Mouse (Mus musculus) thymus, adult 18-20 months (tissue): ENCODE measurements around the gene Sqor.

Experiments
- DNase-seq, 2 experiments: peaks; one replicate each; pipeline ENCODE4 v3.0.0; 2022; ENCODE audit warnings: mixed read lengths in 2 of 2

Sqor gene

GRCm38 (mm10) chr2:122786167-122786566 lies 21.1 kb downstream of the Sqor start:
- DNase-seq: no peak

GRCm38 (mm10) chr2:122789311-122789710 lies 24.3 kb downstream of the Sqor start:
- DNase-seq: peak in 1 of 2 experiments; percentile 42

- DNase-seq: no peak
These were observed 24.7 kb downstream of the Sqor start for GRCm38 (mm10) chr2:122789730-122790129.

DNA sequence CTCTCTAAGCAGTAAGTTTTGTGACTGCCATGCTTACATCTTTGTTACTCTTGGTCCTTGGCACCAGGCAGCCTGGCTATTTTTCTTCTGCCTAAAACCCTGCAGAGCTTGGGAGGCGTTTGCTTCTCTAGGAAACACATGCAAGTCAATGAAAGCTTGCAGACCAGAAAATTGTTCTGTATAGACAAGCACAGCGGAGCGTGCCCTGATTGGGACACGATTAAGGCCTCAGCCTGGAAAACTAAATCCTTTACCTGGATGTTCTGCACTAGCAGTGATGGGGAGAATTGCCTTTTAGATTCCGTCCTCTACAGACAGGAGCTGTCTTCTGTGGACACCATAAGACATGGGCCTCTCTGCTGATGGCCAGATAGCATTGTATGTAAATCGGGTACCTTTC lies 39.4 kb downstream of the Sqor start:
- no peak for DNase-seq

DNA sequence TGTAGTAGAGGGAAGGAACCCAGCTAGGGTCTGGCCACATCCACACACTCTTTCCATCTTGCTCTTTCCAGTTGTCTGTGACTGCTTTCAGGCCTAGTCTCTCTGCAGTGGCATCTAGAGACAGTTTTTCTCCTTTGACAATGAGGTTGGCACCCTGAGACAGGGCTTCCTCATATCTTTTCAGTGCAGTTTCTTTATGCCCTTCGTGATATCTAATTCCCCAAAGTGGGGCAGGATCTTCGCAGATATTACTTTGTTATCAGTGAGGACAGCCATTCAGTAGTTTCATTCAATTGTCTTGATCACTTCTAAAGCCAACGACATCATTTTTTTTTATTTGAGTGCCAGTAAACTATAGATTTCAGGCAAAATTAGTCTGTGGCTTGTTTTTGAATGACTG lies 41.0 kb downstream of the Sqor start:
- no peak for DNase-seq

GRCm38 (mm10) chr2:122809027-122809426 lies 44.0 kb downstream of the Sqor start:
- no peak for DNase-seq

DNA sequence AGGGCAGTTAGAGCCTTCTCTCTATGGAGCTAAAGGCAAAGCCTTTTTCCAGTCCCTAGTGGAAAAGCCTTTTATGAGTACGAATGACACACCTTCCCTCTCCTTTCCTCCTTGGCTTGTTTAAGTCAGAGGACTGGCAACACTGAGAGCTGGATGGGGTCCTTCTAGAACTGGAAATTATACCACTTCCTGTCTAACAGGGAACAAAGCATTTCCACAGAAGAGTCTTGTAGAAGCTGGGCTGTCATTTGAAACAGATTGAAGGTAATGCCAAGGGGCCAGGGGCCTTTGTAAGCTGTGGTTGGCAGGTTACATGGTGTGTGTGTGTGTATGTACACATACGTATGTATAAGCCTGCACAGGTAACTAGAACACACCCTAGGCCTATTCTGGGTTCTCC lies 51.9 kb downstream of the Sqor start:
- DNase-seq: no peak

- no peak for DNase-seq
These were observed 56.2 kb downstream of the Sqor start for GRCm38 (mm10) chr2:122821246-122821645.

GRCm38 (mm10) chr2:122825406-122826236 lies 60.6 kb downstream of the Sqor start:
- no peak for DNase-seq

- no peak for DNase-seq
These were observed 61.3 kb downstream of the Sqor start for GRCm38 (mm10) chr2:122826302-122826701.

DNA sequence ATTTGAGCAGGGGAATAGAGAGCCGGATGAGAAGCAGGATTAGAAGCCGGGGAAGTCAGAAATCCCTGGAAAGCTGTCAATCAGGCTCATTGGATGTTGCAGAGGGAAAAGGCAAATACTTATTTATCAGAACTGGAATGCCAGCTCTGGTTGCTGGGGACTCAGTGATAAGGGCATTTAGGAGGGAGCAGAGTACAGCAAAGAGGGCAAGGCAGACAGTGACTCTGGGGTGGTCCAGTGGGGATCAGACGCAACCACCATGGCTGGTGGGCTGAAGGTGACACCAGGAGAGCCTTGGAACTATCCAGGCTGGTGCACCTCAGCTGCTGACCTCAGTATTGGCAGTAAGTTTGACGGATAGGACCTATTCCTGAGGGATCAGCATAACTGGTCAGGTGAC lies 89.6 kb downstream of the Sqor start:
- DNase-seq: no peak

DNA sequence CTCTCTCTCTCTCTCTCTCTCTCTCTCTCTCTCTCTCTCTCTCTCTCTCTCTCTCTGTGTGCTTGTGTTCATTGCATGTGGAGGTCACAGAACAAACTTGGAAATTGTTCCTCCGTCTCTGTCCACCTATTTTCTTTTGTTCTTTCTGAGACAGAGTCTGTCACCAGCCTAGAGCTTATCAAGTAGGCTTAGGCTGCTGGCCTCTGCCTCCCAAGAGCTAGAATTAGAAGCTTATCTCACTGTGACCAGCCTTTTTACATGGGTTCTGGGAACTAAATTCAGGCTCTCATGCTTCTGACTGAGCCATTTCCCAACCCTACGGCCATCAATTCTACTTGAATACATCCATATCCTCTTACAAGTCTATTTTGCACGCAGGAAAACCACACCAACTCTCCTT lies 90.3 kb downstream of the Sqor start:
- DNase-seq: no peak
